Mouse (Mus musculus) liver, embryonic 14.5 days (tissue): Measurements from ENCODE around the gene Ubash3b.

Source experiments
- CTCF ChIP-seq: IDR thresholded peaks from 2 replicates; pipeline ENCODE4 v1.5.1; 2016; ENCODE audit warnings: antibody characterized with exemption, low read depth, control low read depth
- EP300 ChIP-seq: IDR thresholded peaks from 2 replicates; pipeline ENCODE4 v1.6.1; 2016; ENCODE audit warnings: antibody characterized with exemption, low read depth

DNA sequence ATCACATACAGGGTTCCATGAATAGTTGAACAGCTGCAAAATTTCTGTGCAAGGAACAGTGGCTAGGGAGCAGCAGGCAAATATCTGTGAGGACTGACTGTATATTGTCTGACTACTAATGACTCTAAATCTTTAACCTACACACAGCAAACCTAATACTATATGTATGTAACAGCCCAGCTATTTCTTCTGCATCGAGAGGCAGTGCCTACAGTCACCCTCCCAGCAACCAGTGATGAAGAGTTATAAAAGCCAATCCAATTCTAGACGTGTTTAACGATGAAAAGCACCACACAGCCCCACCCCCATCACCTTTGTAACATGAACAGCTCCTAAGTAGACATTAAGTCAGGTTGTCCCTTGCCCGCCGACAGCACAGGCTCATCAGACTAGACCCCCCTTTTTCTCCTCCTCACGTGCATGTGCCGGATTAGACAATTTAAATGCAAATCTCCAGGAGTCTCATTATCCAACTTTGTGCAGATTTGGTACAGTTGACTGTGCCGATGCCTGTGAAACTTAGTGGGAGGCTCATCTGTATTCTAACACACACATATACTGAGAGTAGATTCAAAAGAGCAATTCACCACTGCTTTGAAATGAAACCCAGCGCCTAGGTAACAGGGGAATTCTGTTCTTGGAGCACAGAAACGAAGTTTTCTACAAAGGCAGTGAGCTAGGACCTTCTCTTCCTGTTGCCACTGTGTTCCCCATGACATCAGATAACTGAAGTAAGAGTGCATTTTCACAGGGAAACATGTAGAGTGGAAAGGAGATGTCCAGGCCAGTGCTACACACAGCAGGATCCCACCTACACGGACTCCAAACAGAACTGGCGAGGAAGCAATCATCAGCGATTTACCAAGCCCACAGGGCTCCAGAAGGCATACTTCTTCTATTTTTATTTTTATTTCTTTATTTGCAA is 149.7 kb downstream of the Ubash3b start:
- TF ChIP-seq CTCF (no peak), EP300 (no peak)
